Mouse (Mus musculus): Measurements from ENCODE around the gene Nucks1. TPM values are rescaled to one million over a fixed set of nuclear protein-coding genes. Genes with fewer than 3 reads are reported as not detected.

Nucks1 gene
- total and polyA plus RNA-seq, 2 experiments from 2014 or later = 51.7 to 121 TPM

GRCm38 (mm10) chr1:131970322-131970660 lies 60.0 kb downstream of the Nucks1 start:
- no peaks in the 10 kb centered on the region for H3K9me3 ChIP-seq (ENCODE audit: low read length)
- no peaks in the 10 kb centered on the region for H3K4me1 ChIP-seq (ENCODE audit: insufficient read depth, low read length)
- H3K9ac ChIP-seq (replicated peaks; ENCODE audit: low read length, poor library complexity, severe bottlenecking) = no peak overlapping the region
- no peak for TF ChIP-seq CTCF (IDR thresholded peaks at IDR 0.05)
- WGBS = 39% methylated on average over 5 of the region's 5 CpGs
- H3K4me3 ChIP-seq (ENCODE audit: low read depth, low read length) = no peak overlapping the region
- H3K27ac ChIP-seq (ENCODE audit: low read depth, low read length) = no peak overlapping the region
- H3K36me3 ChIP-seq (ENCODE audit: insufficient read depth, low read length) = no peaks in the 10 kb centered on the region
- ATAC-seq (ENCODE audit: low FRiP score) (no peak), DNase-seq (ENCODE audit: low spot score) (no peak)
- H3K27me3 ChIP-seq (ENCODE audit: insufficient read depth, low read length) = no peaks in the 10 kb centered on the region; the same call in 1 of the 2 replicates
- no peak overlapping the region for H3K4me2 ChIP-seq (ENCODE audit: low read depth, low read length, poor library complexity, severe bottlenecking)

DNA sequence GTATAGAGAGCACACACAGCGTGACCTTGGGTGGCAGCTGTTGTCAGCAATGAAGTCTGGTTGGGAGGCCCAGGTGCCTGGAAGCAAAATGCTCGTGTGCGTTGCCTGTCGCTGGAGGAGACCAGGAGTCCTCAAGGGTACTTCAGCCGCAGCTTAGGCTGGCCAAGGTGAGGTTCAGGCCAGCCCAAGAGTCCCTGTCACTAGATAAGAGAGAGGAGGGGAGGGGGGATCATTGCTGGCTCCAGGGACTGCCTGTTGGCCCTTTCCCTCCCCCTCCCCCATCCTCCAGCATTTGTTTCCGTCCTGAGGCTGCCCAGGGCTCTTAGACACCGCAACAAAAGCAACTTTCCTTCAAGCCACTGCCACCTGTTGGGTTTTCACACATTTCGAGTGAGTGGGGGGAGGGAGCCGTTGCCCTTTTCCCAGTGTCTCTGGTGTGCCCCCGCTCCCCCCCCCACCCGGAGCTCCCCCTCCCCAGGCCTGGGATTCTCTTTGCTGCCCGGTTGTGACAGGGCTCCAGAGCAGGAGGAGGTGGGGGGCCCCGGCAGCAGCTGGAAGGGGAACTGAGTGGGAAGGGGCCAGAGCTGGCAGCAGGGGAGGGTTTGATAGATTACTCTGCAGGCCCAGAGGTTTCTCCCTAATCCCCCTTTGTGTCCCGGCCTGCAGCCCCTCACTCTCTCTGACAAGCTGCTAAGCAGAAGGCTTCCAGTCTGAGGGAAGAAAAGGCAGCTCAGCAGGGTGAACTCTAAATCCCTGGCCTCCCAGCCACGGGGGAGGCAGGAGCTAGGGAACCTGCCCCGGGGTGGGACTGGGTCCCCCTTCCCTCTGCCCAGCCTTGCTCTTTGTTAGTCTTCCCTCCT lies 60.6 kb downstream of the Nucks1 start:
- Histone ChIP-seq H3K9ac (replicated peaks; ENCODE audit: low read length, poor library complexity, severe bottlenecking) (no peak overlapping the region), H3K27me3 (ENCODE audit: insufficient read depth, low read length) (no peaks in the 10 kb centered on the region; the same call in 1 of the 2 replicates), H3K36me3 (ENCODE audit: insufficient read depth, low read length) (no peaks in the 10 kb centered on the region), H3K4me3 (ENCODE audit: low read depth, low read length) (no peak overlapping the region), H3K9me3 (ENCODE audit: low read length) (no peaks in the 10 kb centered on the region), H3K27ac (ENCODE audit: low read depth, low read length) (no peak overlapping the region), H3K4me2 (ENCODE audit: low read depth, low read length, poor library complexity, severe bottlenecking) (no peak overlapping the region), H3K4me1 (ENCODE audit: insufficient read depth, low read length) (no peaks in the 10 kb centered on the region)
- WGBS = 10% methylated on average over 15 of the region's 16 CpGs
- DNase-seq (ENCODE audit: low spot score) (no peak), ATAC-seq (ENCODE audit: low FRiP score) (no peak)
- TF ChIP-seq CTCF (IDR thresholded peaks at IDR 0.05) = no peak

GRCm38 (mm10) chr1:131971771-131972497 lies 61.6 kb downstream of the Nucks1 start:
- no peak overlapping the region for H3K27ac ChIP-seq (ENCODE audit: low read depth, low read length)
- no peak overlapping the region for H3K4me2 ChIP-seq (ENCODE audit: low read depth, low read length, poor library complexity, severe bottlenecking)
- no peak overlapping the region for H3K9ac ChIP-seq (replicated peaks; ENCODE audit: low read length, poor library complexity, severe bottlenecking)
- H3K27me3 ChIP-seq (ENCODE audit: insufficient read depth, low read length) = no peaks in the 10 kb centered on the region; the same call in 1 of the 2 replicates
- DNase-seq (ENCODE audit: low spot score) = no peak
- H3K9me3 ChIP-seq (ENCODE audit: low read length) = no peaks in the 10 kb centered on the region
- 18% methylated on average over 15 of the region's 15 CpGs for WGBS
- H3K4me1 ChIP-seq (ENCODE audit: insufficient read depth, low read length) = no peaks in the 10 kb centered on the region
- no peak overlapping the region for H3K4me3 ChIP-seq (ENCODE audit: low read depth, low read length)
- no peak for TF ChIP-seq CTCF (IDR thresholded peaks at IDR 0.05)
- H3K36me3 ChIP-seq (ENCODE audit: insufficient read depth, low read length) = no peaks in the 10 kb centered on the region
- no peak for ATAC-seq (ENCODE audit: low FRiP score)

GRCm38 (mm10) chr1:131972498-131973334 lies 62.4 kb downstream of the Nucks1 start:
- Histone ChIP-seq H3K9me3 (ENCODE audit: low read length) (no peaks in the 10 kb centered on the region), H3K9ac (replicated peaks; ENCODE audit: low read length, poor library complexity, severe bottlenecking) (no peak overlapping the region), H3K4me1 (ENCODE audit: insufficient read depth, low read length) (no peaks in the 10 kb centered on the region), H3K27ac (ENCODE audit: low read depth, low read length) (no peak overlapping the region), H3K4me3 (ENCODE audit: low read depth, low read length) (no peak overlapping the region), H3K36me3 (ENCODE audit: insufficient read depth, low read length) (no peaks in the 10 kb centered on the region), H3K4me2 (ENCODE audit: low read depth, low read length, poor library complexity, severe bottlenecking) (no peak overlapping the region), H3K27me3 (ENCODE audit: insufficient read depth, low read length) (no peaks in the 10 kb centered on the region; the same call in 1 of the 2 replicates)
- WGBS = 27% methylated on average over 13 of the region's 13 CpGs
- no peak for TF ChIP-seq CTCF (IDR thresholded peaks at IDR 0.05)
- DNase-seq (ENCODE audit: low spot score) (no peak), ATAC-seq (ENCODE audit: low FRiP score) (no peak)

DNA sequence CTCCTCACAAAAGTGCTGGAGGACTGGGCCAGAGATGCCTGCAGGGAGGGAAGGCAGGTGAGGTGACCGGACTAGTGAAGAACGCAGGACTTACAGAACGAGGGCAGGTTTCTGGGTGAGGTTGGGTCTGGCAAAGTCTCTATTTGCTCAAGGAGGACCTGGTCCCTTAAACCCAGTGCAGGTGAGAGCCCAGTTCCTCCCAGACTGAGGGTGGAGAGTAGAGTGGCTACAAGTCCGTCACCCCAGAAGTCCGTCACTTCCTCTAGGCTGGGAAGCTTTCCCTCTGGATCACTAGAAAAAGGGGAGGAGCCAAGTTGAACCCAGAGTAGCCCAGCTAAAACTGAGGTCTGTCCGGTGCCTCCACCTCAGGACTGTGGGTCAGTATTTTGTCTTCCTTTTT lies 63.7 kb downstream of the Nucks1 start:
- H3K4me3 ChIP-seq (ENCODE audit: low read depth, low read length) = no peak overlapping the region
- no peaks in the 10 kb centered on the region for H3K36me3 ChIP-seq (ENCODE audit: insufficient read depth, low read length)
- H3K27ac ChIP-seq (ENCODE audit: low read depth, low read length) = no peak overlapping the region
- no peak overlapping the region for H3K9ac ChIP-seq (replicated peaks; ENCODE audit: low read length, poor library complexity, severe bottlenecking)
- no peaks in the 10 kb centered on the region; the same call in 1 of the 2 replicates for H3K27me3 ChIP-seq (ENCODE audit: insufficient read depth, low read length)
- no peaks in the 10 kb centered on the region for H3K9me3 ChIP-seq (ENCODE audit: low read length)
- H3K4me2 ChIP-seq (ENCODE audit: low read depth, low read length, poor library complexity, severe bottlenecking) = no peak overlapping the region
- DNase-seq (ENCODE audit: low spot score) (no peak), ATAC-seq (ENCODE audit: low FRiP score) (no peak)
- 80% methylated on average over 6 of the region's 6 CpGs for WGBS
- no peaks in the 10 kb centered on the region for H3K4me1 ChIP-seq (ENCODE audit: insufficient read depth, low read length)
- TF ChIP-seq CTCF (IDR thresholded peaks at IDR 0.05) = no peak

All from midbrain, postnatal 0 days (tissue).